Mouse (Mus musculus) embryo, embryonic 11.5 days (tissue): Measurements from ENCODE around the gene Heg1.

Experiments
- DNase-seq: peaks from one replicate; pipeline ENCODE4 v3.0.0-alpha.2; 2012; ENCODE audit warnings: low read depth, low spot score

The Heg1 gene

GRCm38 (mm10) chr16:33818413-33819165 lies 134.4 kb downstream of the Heg1 start:
- no peak for DNase-seq

- peak; percentile 84 for DNase-seq
These were observed 136.4 kb downstream of the Heg1 start for GRCm38 (mm10) chr16:33820269-33821178.
